Mouse (Mus musculus): ENCODE data around the gene Ulk3.

DNA sequence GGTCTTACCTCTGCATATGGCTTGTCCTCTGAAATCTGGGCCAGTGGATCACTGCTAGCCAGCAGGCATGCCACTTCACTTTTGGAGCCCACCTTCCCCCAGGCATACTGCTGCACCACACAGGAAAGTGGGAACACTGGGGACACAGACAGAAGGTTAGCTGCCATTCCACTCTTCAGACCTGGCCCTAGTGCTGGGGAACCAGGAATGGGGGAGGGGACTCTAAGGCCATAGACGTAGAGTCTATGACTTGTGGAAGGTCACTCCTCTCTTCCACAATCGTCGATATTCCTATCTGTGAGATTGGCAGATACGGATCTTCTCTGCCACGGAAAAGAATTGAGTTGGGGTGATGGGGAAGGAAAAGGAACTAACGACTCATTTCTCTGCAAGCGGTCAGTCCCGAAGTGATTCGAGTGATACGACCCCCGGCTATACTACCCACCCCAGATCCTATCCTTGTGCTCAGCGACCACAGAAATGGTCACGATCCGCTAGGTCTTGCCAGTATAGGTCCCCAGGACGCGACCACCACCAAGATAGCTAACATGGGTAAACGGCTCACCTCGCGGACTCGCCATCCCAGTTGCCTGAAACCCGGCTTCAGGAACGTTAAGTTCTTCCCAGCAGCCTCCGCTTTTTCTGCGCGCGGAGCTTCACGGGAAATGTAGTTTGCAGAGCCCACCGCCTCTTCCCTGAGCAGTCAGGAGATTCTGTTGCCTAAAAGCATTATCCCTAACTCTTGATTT, 36.9 kb upstream of the Ulk3 start, which contains the start of gene Mpi:
- TF ChIP-seq CTCF (IDR thresholded peaks at IDR 0.05; ENCODE audit: control insufficient read depth, insufficient read depth, insufficient read length): no peak
- TF ChIP-seq MAX (IDR thresholded peaks at IDR 0.05): no peak
- TF ChIP-seq MYOD1 (IDR thresholded peaks at IDR 0.05; ENCODE audit: control insufficient read depth, insufficient read length, low read depth): no peak
